Mouse (Mus musculus): ENCODE data around the gene Znhit3. TPM values are rescaled to one million over a fixed set of nuclear protein-coding genes. Genes with fewer than 3 reads are reported as not detected.

Gene Znhit3
- total and polyA plus RNA-seq, 3 experiments = 49.6 to 76.1 TPM; not detected in 1

DNA sequence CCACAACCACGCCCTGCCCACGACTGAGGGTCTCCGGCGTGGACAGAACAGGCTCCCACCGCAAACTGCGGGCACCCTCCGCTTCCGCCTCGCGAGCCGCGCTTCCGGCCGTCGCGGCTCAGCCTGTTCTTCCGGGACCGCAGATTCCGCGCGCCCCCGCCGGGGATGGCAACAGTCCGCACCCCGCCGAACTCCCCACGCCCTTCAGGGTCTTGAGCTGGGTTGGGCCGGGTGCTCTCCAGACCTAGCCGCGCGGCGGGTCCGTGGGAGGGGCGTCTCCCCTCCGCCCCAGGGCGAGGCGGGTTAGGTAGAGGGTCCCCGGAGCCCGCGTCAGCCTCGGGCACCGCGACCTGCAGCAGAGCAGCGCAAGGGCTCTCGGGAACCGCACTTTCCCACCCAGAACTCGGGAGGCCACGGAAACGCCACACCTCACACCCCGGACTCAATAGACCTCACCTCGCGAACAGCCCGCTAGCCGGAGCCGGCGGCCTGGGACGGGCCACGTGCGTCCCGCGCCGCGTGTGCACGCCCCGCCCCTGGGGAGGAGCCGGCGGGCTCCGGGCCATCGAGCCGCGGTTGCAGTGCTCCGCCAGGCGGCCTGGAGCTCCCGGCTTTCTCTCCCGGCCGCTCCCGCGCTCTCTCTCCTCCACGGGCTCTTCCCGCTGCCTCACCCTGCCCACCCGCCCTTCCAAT, 36.2 kb downstream of the Znhit3 start, which contains the start of the genes Myo19 and Pigw (continued):
- TF ChIP-seq MAZ (IDR thresholded peaks at IDR 0.05; ENCODE audit: low read depth, low read length) = peak; percentile 75; the same call in 1 of the 2 replicates
- TF ChIP-seq ZNF384 (IDR thresholded peaks at IDR 0.05; ENCODE audit: low read depth, low read length) = no peak
- no peak for TF ChIP-seq MYB (IDR thresholded peaks at IDR 0.05; ENCODE audit: low read depth, low read length)
- no peak for TF ChIP-seq SMC3 (IDR thresholded peaks at IDR 0.05; ENCODE audit: low read depth, low read length)
- TF ChIP-seq MAFK (IDR thresholded peaks at IDR 0.05; ENCODE audit: borderline replicate concordance, low read depth, low read length) = no peak
- peak; percentile 72 for TF ChIP-seq POLR2AphosphoS2 (IDR thresholded peaks at IDR 0.05; ENCODE audit: low read length)
- TF ChIP-seq TBP (IDR thresholded peaks at IDR 0.05; ENCODE audit: low read depth, low read length) = peak; percentile 45; the same call in 1 of the 2 replicates
- peak; percentile 51; the same call in 1 of the 2 replicates for TF ChIP-seq BHLHE40 (IDR thresholded peaks at IDR 0.05; ENCODE audit: borderline replicate concordance, low read depth, low read length)
- peak; percentile 71 for TF ChIP-seq TCF12 (IDR thresholded peaks at IDR 0.05; ENCODE audit: low read depth, low read length)
- TF ChIP-seq POLR2A (IDR thresholded peaks at IDR 0.05; ENCODE audit: control insufficient read depth in 1 of 2, insufficient read depth in 1 of 2, low read depth in 1 of 2, low read length in 2 of 2, poor library complexity in 1 of 2) = peak; percentile 82 to 88
- peak; percentile 83 for TF ChIP-seq HCFC1 (IDR thresholded peaks at IDR 0.05; ENCODE audit: low read depth, low read length)
- TF ChIP-seq ETS1 (IDR thresholded peaks at IDR 0.05; ENCODE audit: low read depth, low read length) = peak; percentile 44; the same call in 1 of the 2 replicates

DNA sequence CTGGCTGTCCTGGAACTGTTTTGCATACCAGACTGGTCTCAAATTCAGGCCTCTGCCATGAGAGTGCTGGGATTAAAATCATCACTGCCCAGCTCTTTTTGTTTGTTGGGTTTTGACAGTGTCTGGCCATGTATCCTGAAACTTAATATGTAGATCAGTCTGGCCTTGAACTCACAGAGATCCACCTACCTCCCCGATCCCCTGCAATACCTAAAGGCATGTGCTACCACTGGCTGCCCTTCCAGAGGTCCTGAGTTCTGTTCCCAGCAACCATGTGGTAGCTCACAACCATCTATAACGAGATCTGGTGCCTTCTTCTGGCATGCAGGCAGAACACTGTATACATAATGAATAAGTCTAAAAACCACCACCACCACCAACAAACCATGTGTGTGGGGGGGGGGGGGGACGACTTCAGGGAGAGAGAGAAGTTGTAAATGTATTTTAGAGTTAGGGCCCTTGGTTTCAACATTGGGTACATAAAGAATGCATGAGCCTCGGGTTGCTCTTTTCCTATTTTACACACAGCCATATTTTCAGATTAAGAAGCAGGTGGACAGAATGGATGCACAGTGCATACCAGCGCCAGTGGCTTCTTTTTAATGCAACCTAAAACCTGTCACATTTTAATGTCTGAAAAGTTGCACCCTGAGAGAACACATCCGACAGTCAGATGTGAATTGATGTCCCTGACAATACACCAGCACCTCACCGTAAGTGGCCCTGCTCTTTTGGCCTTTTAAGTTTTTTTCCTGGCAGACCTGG, 37.0 kb downstream of the Znhit3 start:
- peak; percentile 54; the same call in 1 of the 2 replicates for TF ChIP-seq MYC (IDR thresholded peaks at IDR 0.05; ENCODE audit: low read depth, low read length)
- TF ChIP-seq ZNF384 (IDR thresholded peaks at IDR 0.05; ENCODE audit: low read depth, low read length) = peak; percentile 72
- TF ChIP-seq TBP (IDR thresholded peaks at IDR 0.05; ENCODE audit: low read depth, low read length) = peak; percentile 93
- TF ChIP-seq TAL1 (IDR thresholded peaks at IDR 0.05; ENCODE audit: low read length) = no peak
- TF ChIP-seq MAX (IDR thresholded peaks at IDR 0.05; ENCODE audit: low read length) = peak; percentile 35; the same call in 1 of the 2 replicates
- TF ChIP-seq KAT2A (conservative IDR thresholded peaks at IDR 0.05; ENCODE audit: low read depth, low read length) = no peak
- TF ChIP-seq RCOR1 (IDR thresholded peaks at IDR 0.05; ENCODE audit: low read depth, low read length) = no peak
- no peak for TF ChIP-seq CTCF (IDR thresholded peaks at IDR 0.05 in 2 of 3, conservative IDR thresholded peaks at IDR 0.05 in 1 of 3; ENCODE audit: control insufficient read depth in 1 of 3, insufficient read depth in 1 of 3, low read depth in 2 of 3, low read length in 3 of 3, poor library complexity in 1 of 3, severe bottlenecking in 1 of 3)
- TF ChIP-seq ETS1 (IDR thresholded peaks at IDR 0.05; ENCODE audit: low read depth, low read length) = no peak
- TF ChIP-seq ZC3H11A (IDR thresholded peaks at IDR 0.05; ENCODE audit: low read depth, low read length) = no peak
- no peak; the same call in 1 of the 2 replicates for TF ChIP-seq MXI1 (IDR thresholded peaks at IDR 0.05; ENCODE audit: low read depth, low read length)
- peak overlapping the region; percentile 58 to 71 for H3K4me3 ChIP-seq (ENCODE audit: control insufficient read depth in 1 of 2, insufficient read depth in 1 of 2, low read depth in 2 of 2, low read length in 2 of 2)
- no peaks in the 10 kb centered on the region for H3K9me3 ChIP-seq (replicated peaks; ENCODE audit: insufficient read depth, low read length)
- no peak for DNase-seq (ENCODE audit: low read depth, low spot score)
- peaks cover 0 to 16% of the 10 kb centered on the region in 2 experiments; a peak in 3 of 4 replicates for H3K4me1 ChIP-seq (ENCODE audit: control insufficient read depth in 1 of 2, insufficient read depth in 2 of 2, low read length in 2 of 2)
- H3K79me2 ChIP-seq (ENCODE audit: control insufficient read depth, insufficient read depth, low read length, poor library complexity) = peaks cover 19% of the 10 kb centered on the region
- H3K27ac ChIP-seq (ENCODE audit: control insufficient read depth, low read depth, low read length) = peak overlapping the region; percentile 92
- peaks cover 0 to 7% of the 10 kb centered on the region in 2 experiments for H3K36me3 ChIP-seq (ENCODE audit: control insufficient read depth in 1 of 2, insufficient read depth in 2 of 2, low read length in 2 of 2)
- peak overlapping the region; percentile 88 for H3K9ac ChIP-seq (ENCODE audit: control insufficient read depth, low read depth, low read length, poor library complexity, severe bottlenecking)
- H3K27me3 ChIP-seq (ENCODE audit: control insufficient read depth in 1 of 2, insufficient read depth in 2 of 2, low read length in 2 of 2) = no peaks in the 10 kb centered on the region

Data from MEL (cell line).